Mouse (Mus musculus): ENCODE measurements around the gene Vmn2r55. TPM values are rescaled to one million over a fixed set of nuclear protein-coding genes. Genes with fewer than 3 reads are reported as not detected.
"Not testable (repeated sequence)": the region's sequence is repeated elsewhere in the genome, so short reads cannot be mapped to it uniquely, and the experiment has no call there.

Gene Vmn2r55
- not detected for total RNA-seq (2021)
- long read RNA-seq, result 0 reads

DNA sequence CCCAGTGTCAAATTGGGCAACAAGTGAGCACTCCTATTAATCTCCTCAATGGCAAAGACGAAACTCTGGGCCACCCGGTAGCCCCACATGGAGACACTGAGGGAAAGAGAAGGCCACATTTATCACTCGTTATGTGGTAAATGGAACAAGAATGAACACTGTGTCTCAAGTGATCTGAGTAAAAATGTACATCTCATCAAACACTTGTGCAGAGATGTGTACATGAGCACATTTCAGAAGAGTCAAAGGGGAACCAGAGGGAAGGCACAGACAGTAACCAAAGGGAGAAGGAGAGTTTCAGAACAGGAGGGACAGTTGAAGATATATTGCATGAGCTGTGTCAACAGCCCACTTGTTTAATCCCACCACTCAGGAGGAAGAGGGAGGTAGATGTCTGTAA is at the start of gene Vmn2r55:
Gene Vmn2r55, minus strand, starts transcription at position 101 of the 400 bp plus-strand sequence.
- DNase-seq (ENCODE audit: low spot score in 2 of 2), result not testable (repeated sequence)

- DNase-seq (ENCODE audit: low spot score in 2 of 2), result not testable (repeated sequence)
Measured at GRCm38 (mm10) chr7:12640219-12640618, 44.6 kb downstream of the Vmn2r55 start, which contains the start of gene Vmn2r54. Vmn2r54 (minus strand) TSS chr7:12640319.

DNA sequence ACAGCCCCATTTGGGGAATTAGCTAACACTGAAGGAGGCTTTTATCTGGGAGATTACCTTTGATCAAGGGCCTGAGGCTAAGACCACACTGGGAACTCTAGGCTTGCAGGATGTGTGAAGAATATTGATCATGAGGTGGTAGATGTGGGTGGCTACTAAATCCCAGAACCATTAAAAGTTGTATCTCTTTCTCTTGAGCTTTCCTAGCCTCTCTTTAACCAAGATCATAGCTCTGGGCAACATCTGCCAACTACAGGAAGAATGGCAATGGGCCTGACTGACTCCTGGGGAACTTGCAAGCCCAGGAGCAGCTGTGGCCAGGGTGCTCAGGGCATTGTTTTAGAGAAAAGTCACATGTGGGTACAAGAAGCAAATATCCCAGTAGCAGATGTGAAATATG is 76.1 kb downstream of the Vmn2r55 start, which contains the start of gene Vmn2r53:
Gene Vmn2r53, minus strand, starts transcription at position 101 of the 400 bp plus-strand sequence.
- DNase-seq (ENCODE audit: low spot score in 2 of 2), result no peak

Other genes with a start within 250 kb of the Vmn2r55 start
- gene Zfp606, start 206.7 kb downstream of the Vmn2r55 start, total RNA-seq (2021), result 10 to 100 TPM; 16.2 to 17.7 TPM
- not detected for gene 2900092C05Rik, start 172.5 kb downstream of the Vmn2r55 start, total RNA-seq (2021)
- gene Vmn2r53, start 76.2 kb downstream of the Vmn2r55 start, total RNA-seq (2021), result under 1 TPM; 0.02 to 0.05 TPM
- gene Vmn2r54, start 44.7 kb downstream of the Vmn2r55 start, total RNA-seq (2021), result not detected
- under 1 TPM; 0.07 to 0.09 TPM for gene Vmn2r56, start 50.0 kb upstream of the Vmn2r55 start, total RNA-seq (2021)
- gene Zscan18, start 118.6 kb upstream of the Vmn2r55 start, total RNA-seq (2021), result 10 to 100 TPM; 19.9 to 25.0 TPM
- gene Zfp329, start 133.9 kb upstream of the Vmn2r55 start, total RNA-seq (2021), result 10 to 100 TPM; 21.7 to 22.3 TPM
- gene Zfp110, start 149.8 kb upstream of the Vmn2r55 start, total RNA-seq (2021), result 10 to 100 TPM; 13.6 to 21.8 TPM
- gene Zfp128, start 196.2 kb upstream of the Vmn2r55 start, total RNA-seq (2021), result 1 to 10 TPM; 6.0 to 8.9 TPM
- gene Zscan22, start 212.8 kb upstream of the Vmn2r55 start, total RNA-seq (2021), result 10 to 100 TPM; 12.1 to 13.1 TPM
- 100 to 1,000 TPM; 535 to 542 TPM for gene Rps5, start 237.3 kb upstream of the Vmn2r55 start, total RNA-seq (2021)
- gene Rnf225, start 242.4 kb upstream of the Vmn2r55 start, total RNA-seq (2021), result 1 to 10 TPM; 1.2 TPM

All from layer of hippocampus, postnatal 10 days (tissue).